Mouse (Mus musculus) small intestine, adult 2 months (tissue): Measurements from ENCODE around the gene Saysd1. TPM values are rescaled to one million over a fixed set of nuclear protein-coding genes. Genes with fewer than 3 reads are reported as not detected.

Experiments used
- H3K27ac ChIP-seq: fragments of 200-500 bp; 2 replicates; pipeline ENCODE4 v1.5.1; 2012; ENCODE audit warnings: low read depth, low read length, control low read depth, inconsistent platforms; ENCODE audit not compliant: insufficient read depth
- H3K27me3 ChIP-seq: fragments of 200-500 bp; 2 replicates; pipeline ENCODE4 v1.6.1; 2012; ENCODE audit warnings: mild to moderate bottlenecking, moderate library complexity, low read length, inconsistent platforms; ENCODE audit not compliant: control insufficient read depth, insufficient read depth
- H3K36me3 ChIP-seq: fragments of 200-500 bp; 2 replicates; pipeline ENCODE4 v1.6.1; 2012; ENCODE audit warnings: mild to moderate bottlenecking, low read length, control low read depth, inconsistent platforms; ENCODE audit not compliant: control insufficient read depth, insufficient read depth
- H3K4me1 ChIP-seq: fragments of 200-500 bp; 2 replicates; pipeline ENCODE4 v1.6.1; 2012; ENCODE audit warnings: low read length, inconsistent platforms, mixed read lengths; ENCODE audit not compliant: control insufficient read depth, insufficient read depth, insufficient read length
- H3K4me3 ChIP-seq: fragments of 200-500 bp; 2 replicates; pipeline ENCODE4 v1.5.1; 2012; ENCODE audit warnings: low read depth, mild to moderate bottlenecking, control low read depth, inconsistent platforms, low read length, moderate library complexity
- CTCF ChIP-seq: fragments of 200-500 bp; IDR thresholded peaks from 2 replicates; pipeline ENCODE4 v1.5.1; 2012; ENCODE audit warnings: low read depth, mild to moderate bottlenecking, control low read depth, inconsistent platforms, low read length, moderate library complexity, mixed read lengths; ENCODE audit not compliant: insufficient replicate concordance, insufficient read length; ENCODE audit errors: extremely low read depth
- POLR2A ChIP-seq: fragments of 200-500 bp; IDR thresholded peaks from 2 replicates; pipeline ENCODE4 v1.6.1; 2012; ENCODE audit warnings: low read depth, mild to moderate bottlenecking, control low read depth, inconsistent platforms, low read length, moderate library complexity
- WGBS: fragments of 180-500 bp; shearing (Covaris S2); methylation state at CpG from one replicate; pipeline ENCODE4 v1.1.7; 2018; 5-methylcytosine and 5-hydroxymethylcytosine counted together
- polyA plus RNA-seq: library from polyadenylated mRNA; depleted of rRNA; stranded (reverse); fragments of >200 nt; gene quantifications from 2 replicates; pipeline ENCODE4 v1.2.3, GENCODE M21; 2012

Gene Saysd1
- polyA plus RNA-seq, 1 experiment, result 8.3 TPM

GRCm38 (mm10) chr14:20179731-20180280, 41.5 kb upstream of the Saysd1 start:
- peak overlapping the region; percentile 87 for H3K27ac ChIP-seq
- TF ChIP-seq CTCF (no peak), POLR2A (no peak)
- peaks cover 7% of the 10 kb centered on the region; the same call in 1 of the 2 replicates for H3K4me1 ChIP-seq

GRCm38 (mm10) chr14:20179080-20179479, 40.7 kb upstream of the Saysd1 start:
- peak overlapping the region; percentile 66 for H3K4me3 ChIP-seq
- 46% methylated on average over 3 of the region's 3 CpGs for WGBS
- H3K36me3 ChIP-seq, result peaks cover 11% of the 10 kb centered on the region
- no peak for TF ChIP-seq POLR2A
- TF ChIP-seq CTCF, result no peak
- peaks cover 7% of the 10 kb centered on the region; the same call in 1 of the 2 replicates for H3K4me1 ChIP-seq
- peak overlapping the region; percentile 87 for H3K27ac ChIP-seq
- H3K27me3 ChIP-seq, result no peaks in the 10 kb centered on the region

More at GRCm38 (mm10) chr14:20179731-20180280, 41.5 kb upstream of the Saysd1 start:
- Histone ChIP-seq H3K27me3 (no peaks in the 10 kb centered on the region), H3K36me3 (peaks cover 11% of the 10 kb centered on the region), H3K4me3 (peak overlapping the region; percentile 85)
- WGBS, result 32% methylated on average over 5 of the region's 5 CpGs

- H3K4me3 ChIP-seq, result peak overlapping the region; percentile 65
- WGBS, result 20% methylated on average over 4 of the region's 4 CpGs
- H3K27me3 ChIP-seq, result no peaks in the 10 kb centered on the region
- H3K36me3 ChIP-seq, result peaks cover 11% of the 10 kb centered on the region
- H3K27ac ChIP-seq, result peak overlapping the region; percentile 74
- peaks cover 7% of the 10 kb centered on the region; the same call in 1 of the 2 replicates for H3K4me1 ChIP-seq
- no peak for TF ChIP-seq POLR2A
- no peak for TF ChIP-seq CTCF
Measured at GRCm38 (mm10) chr14:20178593-20178992, 40.3 kb upstream of the Saysd1 start.

- peaks cover 12% of the 10 kb centered on the region; the same call in 1 of the 2 replicates for H3K4me1 ChIP-seq
- peaks cover 13% of the 10 kb centered on the region for H3K36me3 ChIP-seq
- 31% methylated on average over 9 of the region's 9 CpGs for WGBS
- peak overlapping the region; percentile 74 for H3K27ac ChIP-seq
- no peak for TF ChIP-seq POLR2A
- no peak; the same call in 1 of the 2 replicates for TF ChIP-seq CTCF
- peak overlapping the region; percentile 51 for H3K4me3 ChIP-seq
- H3K27me3 ChIP-seq, result no peaks in the 10 kb centered on the region
Measured at GRCm38 (mm10) chr14:20177494-20178123, 39.3 kb upstream of the Saysd1 start.

GRCm38 (mm10) chr14:20175705-20176104, 37.4 kb upstream of the Saysd1 start:
- TF ChIP-seq CTCF (no peak), POLR2A (no peak)

GRCm38 (mm10) chr14:20175114-20175513, 36.8 kb upstream of the Saysd1 start:
- Histone ChIP-seq H3K27ac (no peak overlapping the region), H3K36me3 (peaks cover 20% of the 10 kb centered on the region), H3K27me3 (no peaks in the 10 kb centered on the region), H3K4me1 (peaks cover 8% of the 10 kb centered on the region; the same call in 1 of the 2 replicates), H3K4me3 (no peak overlapping the region)
- TF ChIP-seq POLR2A (no peak), CTCF (no peak)
- WGBS, result 92% methylated on average over 7 of the region's 7 CpGs

More at GRCm38 (mm10) chr14:20175705-20176104, 37.4 kb upstream of the Saysd1 start:
- H3K27me3 ChIP-seq, result no peaks in the 10 kb centered on the region
- 88% methylated on average over 4 of the region's 4 CpGs for WGBS
- H3K4me3 ChIP-seq, result no peak overlapping the region
- H3K36me3 ChIP-seq, result peaks cover 17% of the 10 kb centered on the region
- no peak overlapping the region for H3K27ac ChIP-seq
- H3K4me1 ChIP-seq, result peaks cover 7% of the 10 kb centered on the region; the same call in 1 of the 2 replicates

- Histone ChIP-seq H3K36me3 (peaks cover 20% of the 10 kb centered on the region), H3K27ac (no peak overlapping the region), H3K4me3 (no peak overlapping the region), H3K4me1 (peaks cover 10% of the 10 kb centered on the region; the same call in 1 of the 2 replicates), H3K27me3 (no peaks in the 10 kb centered on the region)
- WGBS, result 78% methylated on average over 6 of the region's 6 CpGs
- TF ChIP-seq CTCF (no peak), POLR2A (no peak)
Measured at GRCm38 (mm10) chr14:20174696-20175095, 36.4 kb upstream of the Saysd1 start.
